Mouse (Mus musculus) lung, postnatal 4 days (tissue): ENCODE results near the gene Cd37.

Experiments used
- DNase-seq, 2 experiments: peaks; one replicate each; pipeline ENCODE4 v3.0.0; 2021

The Cd37 gene

DNA sequence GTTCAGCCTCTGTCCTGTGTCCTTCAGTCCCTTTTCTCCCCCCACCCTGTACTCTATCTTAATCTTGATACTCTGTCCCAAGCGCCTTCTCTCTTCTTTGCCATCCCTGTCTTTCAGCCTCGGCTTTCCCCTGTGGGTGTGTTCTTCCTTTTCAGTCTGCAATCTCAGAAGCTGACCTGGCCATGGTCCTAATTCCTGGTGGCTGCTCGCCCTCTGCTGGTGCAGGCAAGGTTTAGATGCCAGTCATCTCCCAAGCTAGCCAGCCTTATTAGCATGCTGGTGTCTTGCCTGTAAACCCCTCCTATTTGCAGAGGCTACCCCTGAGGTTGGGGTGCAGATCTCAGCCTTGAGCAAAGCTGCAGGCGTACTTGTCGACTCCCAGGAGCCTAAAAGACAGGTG lies 40.5 kb downstream of the Cd37 start:
- DNase-seq, result peak; percentile 77 to 80

DNA sequence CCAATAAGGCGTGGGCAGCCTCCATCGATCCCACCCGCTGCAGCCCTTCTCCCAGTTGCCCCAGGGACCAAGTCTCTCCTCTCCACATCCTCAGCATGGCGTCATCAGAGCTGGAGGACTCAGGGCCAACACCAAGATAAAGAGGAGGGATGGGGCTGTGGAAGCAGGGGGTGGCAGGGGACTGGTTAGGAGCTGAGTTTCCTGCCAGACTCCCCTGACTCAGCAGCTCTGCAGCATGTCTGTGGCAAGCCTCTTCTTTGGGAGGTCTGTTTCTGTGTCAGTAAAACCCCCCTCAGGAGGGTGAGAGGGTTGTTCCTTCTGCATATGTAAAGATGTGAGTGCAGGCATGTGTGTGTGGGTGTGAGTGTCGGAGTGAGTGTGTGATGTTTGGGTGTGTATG lies 41.9 kb downstream of the Cd37 start:
- DNase-seq, result no peak

DNA sequence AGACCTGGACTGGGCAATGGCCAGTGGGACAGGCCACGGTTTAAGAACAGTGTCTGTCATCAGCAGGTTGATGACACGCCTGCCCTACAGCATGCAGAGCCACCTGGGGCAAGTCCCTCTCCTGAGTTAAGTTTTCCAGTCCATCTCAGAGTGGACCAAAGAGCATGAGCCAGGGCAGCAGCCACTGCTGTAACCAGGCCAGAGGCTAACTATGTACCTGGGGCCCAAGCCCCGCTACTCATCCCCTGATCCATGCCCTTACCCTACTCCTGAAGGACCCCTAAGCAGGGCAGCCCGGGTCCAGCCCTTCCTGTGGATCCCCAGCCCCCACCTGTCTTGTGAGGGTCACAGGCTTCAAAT lies 42.8 kb downstream of the Cd37 start:
- no peak for DNase-seq

DNA sequence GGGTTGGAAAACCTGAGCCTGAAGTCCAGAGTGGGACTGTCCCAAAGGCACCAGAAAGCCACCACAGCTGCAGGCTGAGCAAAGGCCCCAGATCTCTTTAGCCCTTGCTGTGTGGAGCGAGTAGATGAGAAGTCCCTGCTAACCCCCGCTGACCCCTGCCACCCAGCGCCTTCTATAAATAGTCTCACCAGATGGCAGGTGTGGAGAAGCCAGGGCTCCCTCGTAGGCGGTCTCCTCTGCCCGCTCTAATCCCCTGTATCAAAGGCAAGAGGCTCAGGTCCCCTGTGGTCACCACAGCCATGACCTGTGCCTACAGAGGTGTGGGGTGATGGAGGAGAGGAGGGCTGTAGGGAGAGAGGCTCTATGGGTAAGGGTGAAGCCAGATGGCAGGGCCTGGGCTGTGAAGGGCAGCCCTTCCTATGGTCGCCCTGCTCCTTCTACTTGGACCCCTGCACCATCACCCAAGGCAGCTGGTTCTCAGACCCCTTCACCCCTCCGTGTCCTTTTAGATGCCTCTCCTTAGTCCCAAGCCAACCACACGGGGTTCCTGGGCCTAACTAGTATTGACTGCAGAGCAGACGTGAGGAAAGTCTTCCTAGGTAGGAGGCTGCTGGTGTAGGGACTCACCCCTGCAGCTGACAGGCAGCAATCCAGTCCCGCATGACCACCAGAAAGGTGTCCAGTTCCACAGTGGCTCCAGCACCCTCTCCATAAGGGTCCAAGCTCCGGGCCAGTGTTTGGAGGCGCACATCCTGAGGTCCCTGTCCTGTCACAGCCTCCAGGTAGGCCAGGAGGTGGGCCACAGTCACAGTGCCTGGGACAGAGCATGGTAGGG lies 43.4 kb downstream of the Cd37 start:
- DNase-seq, result no peak

- no peak for DNase-seq
Observed at GRCm38 (mm10) chr7:45193871-45194785, 44.8 kb downstream of the Cd37 start.

- no peak for DNase-seq
Observed at GRCm38 (mm10) chr7:45193406-45193805, 45.5 kb downstream of the Cd37 start.

DNA sequence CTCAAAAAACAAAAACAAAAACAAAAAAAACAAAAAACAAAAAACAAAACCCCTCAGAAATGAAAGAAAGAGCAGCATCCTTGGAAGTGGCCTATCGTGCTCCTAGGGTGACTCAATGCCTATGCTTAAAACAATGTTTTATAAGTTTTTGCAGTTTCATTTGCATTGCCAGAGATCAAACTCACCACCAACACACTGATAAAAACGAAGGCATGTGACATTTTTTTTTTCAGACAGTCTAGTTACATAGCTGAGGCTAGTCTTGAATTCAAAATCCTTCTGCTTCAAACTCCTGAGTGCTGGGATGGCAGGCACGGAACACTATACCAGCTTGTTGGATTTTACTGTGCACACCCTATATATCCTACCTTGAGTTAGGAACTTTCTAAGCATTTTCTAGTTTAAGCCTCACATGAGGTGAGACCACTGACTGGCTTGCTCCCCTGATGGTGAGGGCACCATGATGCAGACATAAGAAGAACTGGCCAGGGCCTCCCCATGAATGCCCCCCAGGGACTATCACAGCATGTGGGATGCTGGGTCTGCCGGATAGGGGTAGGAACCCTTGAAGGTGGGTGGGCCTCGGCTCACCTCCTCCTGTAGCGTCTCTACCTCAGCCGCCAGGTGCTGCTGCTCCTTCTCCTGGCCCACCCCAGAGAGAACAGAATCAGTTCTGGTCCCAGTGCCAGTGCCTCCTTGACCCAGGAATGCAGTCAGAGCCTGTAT lies 46.2 kb downstream of the Cd37 start:
- no peak for DNase-seq

GRCm38 (mm10) chr7:45191803-45192363 lies 47.0 kb downstream of the Cd37 start:
- no peak for DNase-seq

DNA sequence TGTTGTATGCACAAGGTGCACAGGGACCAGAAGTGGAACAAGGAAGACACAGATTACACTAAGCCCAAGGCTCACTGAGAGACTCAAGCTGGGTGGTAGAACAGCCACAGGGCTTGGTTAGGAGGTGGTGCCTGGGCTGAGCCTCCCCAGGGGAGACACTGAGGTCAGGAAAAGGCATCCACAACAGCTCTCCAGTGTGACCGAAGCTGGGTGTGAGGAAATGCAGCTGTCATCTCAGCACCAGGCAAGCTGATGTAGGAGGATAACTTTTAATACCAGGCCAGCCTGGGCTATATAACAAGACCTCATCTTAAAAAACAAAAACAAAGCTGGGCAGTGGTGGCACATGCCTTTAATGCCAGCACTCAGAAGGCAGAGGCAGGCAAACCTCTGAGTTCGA lies 47.8 kb downstream of the Cd37 start:
- no peak for DNase-seq

DNA sequence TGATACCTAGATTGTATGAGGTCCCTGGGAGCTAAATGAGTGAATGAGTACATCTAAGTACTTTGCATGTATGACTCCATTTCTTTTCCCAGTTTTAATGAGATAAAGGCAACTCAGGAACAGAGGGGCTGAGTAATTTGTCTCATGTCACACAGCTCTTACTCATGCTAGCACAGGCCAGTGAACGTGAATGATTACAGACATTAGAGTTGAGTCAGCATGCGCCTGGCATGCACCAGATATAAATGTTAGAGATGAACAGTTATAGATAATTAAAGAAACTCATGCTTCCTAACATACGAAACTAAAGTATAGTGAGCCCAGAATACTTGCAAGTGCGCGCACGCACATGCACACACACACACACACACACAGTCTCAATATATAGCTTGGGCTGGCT lies 48.7 kb downstream of the Cd37 start:
- no peak for DNase-seq

- no peak for DNase-seq
Observed at GRCm38 (mm10) chr7:45189600-45189999, 49.3 kb downstream of the Cd37 start.

DNA sequence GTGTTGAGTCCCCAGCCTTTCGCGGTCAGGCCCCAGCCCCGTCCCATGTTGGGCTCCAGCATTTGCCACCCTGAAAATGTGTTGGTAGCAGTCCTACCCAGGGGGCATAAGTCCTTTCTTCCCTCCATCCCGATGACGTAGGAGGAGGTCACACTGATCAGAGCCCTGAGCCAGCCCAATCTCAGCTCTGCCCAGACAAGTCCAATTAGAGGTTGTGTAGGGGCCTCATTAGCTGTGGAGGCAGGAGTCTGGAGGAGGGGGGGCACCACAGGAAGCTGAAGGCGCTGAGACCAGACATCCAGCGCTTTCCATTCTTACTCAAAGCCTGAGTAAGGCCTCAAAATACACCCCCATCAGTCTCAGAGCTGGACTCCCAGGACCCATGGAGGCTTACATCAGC lies 53.0 kb downstream of the Cd37 start:
- DNase-seq, result no peak

GRCm38 (mm10) chr7:45183672-45184071 lies 55.2 kb downstream of the Cd37 start:
- no peak for DNase-seq
